Mouse (Mus musculus) midbrain, embryonic 10.5 days (tissue): ENCODE data around the gene Prr15l. TPM values are rescaled to one million over a fixed set of nuclear protein-coding genes. Genes with fewer than 3 reads are reported as not detected.

Experiments used
- DNase-seq: peaks from one replicate; pipeline ENCODE4 v3.0.0-alpha.2; 2017; ENCODE audit warnings: low spot score
- H3K27ac ChIP-seq: fragments of 300-500 bp; sonication (generic); replicated peaks from 2 replicates; pipeline ENCODE4 v1.5.1; 2016; ENCODE audit warnings: mild to moderate bottlenecking
- H3K27me3 ChIP-seq: fragments of 300-500 bp; sonication (generic); 2 replicates; pipeline ENCODE4 v1.6.1; 2016; ENCODE audit warnings: low read depth, mild to moderate bottlenecking; ENCODE audit not compliant: poor library complexity, severe bottlenecking
- H3K36me3 ChIP-seq: fragments of 300-500 bp; sonication (generic); 2 replicates; pipeline ENCODE4 v1.6.1; 2016; ENCODE audit warnings: mild to moderate bottlenecking, moderate library complexity
- H3K4me1 ChIP-seq: fragments of 300-500 bp; sonication (generic); 2 replicates; pipeline ENCODE4 v1.6.1; 2016
- H3K4me3 ChIP-seq: fragments of 300-500 bp; sonication (generic); 2 replicates; pipeline ENCODE4 v1.5.1; 2016; ENCODE audit warnings: mild to moderate bottlenecking, moderate library complexity
- H3K9me3 ChIP-seq: fragments of 300-500 bp; sonication (generic); replicated peaks from 2 replicates; pipeline ENCODE4 v1.6.1; 2016; ENCODE audit warnings: mild to moderate bottlenecking
- WGBS: fragments of 180-500 bp; shearing (Covaris S2); methylation state at CpG from one replicate; pipeline ENCODE4 v1.1.7; 2016; 5-methylcytosine and 5-hydroxymethylcytosine counted together
- polyA plus RNA-seq: library from polyadenylated mRNA; unstranded; fragments of >200 nt; fragmentation: Nextera tagmentation; extraction: Ambion mirVana; gene quantifications from 2 replicates; pipeline ENCODE4 v1.2.1, GENCODE M21; 2016

The Prr15l gene
- polyA plus RNA-seq, 1 experiment from 2014 or later, result 0.04 TPM

- peaks cover 34% of the 10 kb centered on the region for H3K27me3 ChIP-seq
- H3K27ac ChIP-seq, result no peak overlapping the region
- WGBS, result 82% methylated on average over 5 of the region's 5 CpGs
Measured at GRCm38 (mm10) chr11:96926587-96926986, 1.3 kb upstream of the Prr15l start.

GRCm38 (mm10) chr11:96928691-96929090 lies 787 bp downstream of the Prr15l start:
- 12% methylated on average over 5 of the region's 5 CpGs for WGBS
- peaks cover 20% of the 10 kb centered on the region for H3K4me1 ChIP-seq
- peaks cover 34% of the 10 kb centered on the region for H3K27me3 ChIP-seq
- no peak overlapping the region for H3K4me3 ChIP-seq
- no peaks in the 10 kb centered on the region for H3K9me3 ChIP-seq
- no peaks in the 10 kb centered on the region for H3K36me3 ChIP-seq
- no peak for DNase-seq
- H3K27ac ChIP-seq, result no peak overlapping the region; the same call in 1 of the 2 replicates

More at GRCm38 (mm10) chr11:96926587-96926986, 1.3 kb upstream of the Prr15l start:
- no peak for DNase-seq
- Histone ChIP-seq H3K4me1 (peaks cover 16% of the 10 kb centered on the region), H3K9me3 (no peaks in the 10 kb centered on the region), H3K4me3 (no peak overlapping the region), H3K36me3 (no peaks in the 10 kb centered on the region)

GRCm38 (mm10) chr11:96929096-96929765 lies 1.3 kb downstream of the Prr15l start:
- H3K4me1 ChIP-seq, result peaks cover 21% of the 10 kb centered on the region
- H3K36me3 ChIP-seq, result no peaks in the 10 kb centered on the region
- DNase-seq, result no peak
- H3K27me3 ChIP-seq, result peaks cover 34% of the 10 kb centered on the region
- no peak overlapping the region for H3K4me3 ChIP-seq
- H3K9me3 ChIP-seq, result no peaks in the 10 kb centered on the region
- 15% methylated on average over 13 of the region's 13 CpGs for WGBS
- no peak overlapping the region; the same call in 1 of the 2 replicates for H3K27ac ChIP-seq

DNA sequence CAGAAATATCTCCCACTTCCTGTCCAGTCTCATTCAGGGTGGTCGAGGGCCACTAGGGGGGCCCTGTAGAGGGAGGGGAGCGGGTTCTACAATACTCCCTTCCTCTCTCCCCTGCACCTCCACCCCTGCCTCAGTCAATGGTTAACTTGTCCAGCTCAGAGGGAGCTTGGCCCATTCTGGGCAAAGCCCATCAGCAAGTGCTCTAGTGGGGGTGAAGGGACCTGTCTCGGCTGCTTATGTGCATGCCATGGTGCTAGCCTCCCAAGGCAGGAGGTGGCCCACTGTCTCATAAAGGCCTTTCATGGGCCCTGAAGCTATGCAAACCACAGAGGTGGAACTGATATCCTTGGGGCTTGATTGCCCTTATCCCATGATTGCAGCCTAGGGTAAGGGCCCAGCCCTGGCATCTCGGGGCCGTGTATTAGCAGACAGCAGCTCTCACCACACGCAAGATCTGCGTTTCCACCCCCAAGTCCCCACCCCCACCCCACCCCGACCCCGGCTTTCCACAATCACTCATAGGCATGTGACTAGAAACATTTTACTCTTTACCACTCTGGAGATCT lies 1.9 kb downstream of the Prr15l start:
- DNase-seq, result no peak

GRCm38 (mm10) chr11:96931327-96932062 lies 3.6 kb downstream of the Prr15l start:
- Histone ChIP-seq H3K27ac (no peak overlapping the region), H3K4me1 (peaks cover 34% of the 10 kb centered on the region), H3K9me3 (no peaks in the 10 kb centered on the region), H3K36me3 (no peaks in the 10 kb centered on the region), H3K27me3 (peaks cover 34% of the 10 kb centered on the region), H3K4me3 (no peak overlapping the region)
- 73% methylated on average over 8 of the region's 8 CpGs for WGBS
- no peak for DNase-seq

More for the DNA sequence above, 1.9 kb downstream of the Prr15l start:
- Histone ChIP-seq H3K36me3 (no peaks in the 10 kb centered on the region), H3K9me3 (no peaks in the 10 kb centered on the region), H3K27me3 (peaks cover 34% of the 10 kb centered on the region), H3K4me1 (peaks cover 27% of the 10 kb centered on the region), H3K4me3 (no peak overlapping the region), H3K27ac (no peak overlapping the region; the same call in 1 of the 2 replicates)
- 80% methylated on average over 9 of the region's 9 CpGs for WGBS

DNA sequence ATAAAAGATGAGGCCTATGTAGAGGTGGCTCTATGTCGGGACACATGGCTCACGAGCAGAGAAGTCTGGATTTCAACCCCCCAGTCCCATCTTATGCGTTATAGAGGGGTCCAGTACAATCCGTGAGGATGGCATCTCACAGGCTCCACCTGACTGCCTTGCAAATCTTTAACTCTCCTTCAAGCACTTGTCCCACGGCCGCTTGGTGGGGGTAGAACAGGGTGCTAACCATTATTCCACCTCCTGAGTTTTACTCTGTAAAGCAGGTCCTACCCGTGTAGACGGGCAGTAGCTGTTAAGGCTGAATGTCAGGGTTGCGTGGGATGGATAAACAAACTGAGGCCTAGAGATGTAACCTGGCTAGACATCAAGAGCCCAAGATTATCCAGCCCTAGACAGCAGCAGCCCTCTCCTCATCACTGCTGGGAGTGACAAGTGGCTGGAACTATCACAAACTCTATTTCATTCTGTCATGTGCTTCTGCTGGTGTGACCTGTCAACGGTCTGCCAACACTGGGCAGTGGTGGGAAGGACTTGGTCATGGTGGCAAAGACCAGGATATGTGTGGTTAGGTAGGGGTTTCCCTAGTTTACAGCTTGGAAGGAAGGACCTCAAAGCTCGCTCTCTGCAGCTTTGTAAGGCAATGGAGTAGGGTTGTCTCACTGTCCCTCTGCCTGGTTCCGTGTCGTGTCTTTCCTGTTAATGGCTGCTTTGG lies 5.8 kb downstream of the Prr15l start:
- Histone ChIP-seq H3K27ac (no peak overlapping the region), H3K4me3 (no peak overlapping the region), H3K27me3 (peaks cover 19% of the 10 kb centered on the region), H3K36me3 (no peaks in the 10 kb centered on the region), H3K9me3 (no peaks in the 10 kb centered on the region), H3K4me1 (peaks cover 34% of the 10 kb centered on the region)
- no peak for DNase-seq
- WGBS, result 90% methylated on average over 13 of the region's 13 CpGs

DNA sequence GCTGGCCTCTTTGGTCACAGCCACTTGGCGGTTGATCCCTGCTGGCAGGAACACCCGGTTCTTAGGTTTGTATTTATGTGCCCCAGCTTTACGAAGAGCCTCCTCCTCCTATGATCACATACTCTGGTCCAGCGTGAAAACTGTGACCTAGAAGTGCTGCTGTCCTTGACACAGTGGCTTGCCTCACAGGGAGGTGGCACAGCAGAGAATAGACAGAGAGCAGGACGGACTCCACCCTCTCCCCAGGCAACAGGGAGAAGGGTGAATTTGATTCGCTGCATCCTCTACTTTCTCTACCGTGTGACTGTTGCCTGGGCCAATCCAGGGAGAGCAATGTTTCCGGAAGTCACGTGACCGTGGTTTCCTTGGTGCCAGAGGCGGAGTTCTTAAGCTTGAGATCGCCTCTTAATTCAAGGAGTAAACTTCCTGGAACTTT lies 7.0 kb downstream of the Prr15l start:
- Histone ChIP-seq H3K27ac (peak overlapping the region; percentile 82), H3K27me3 (peaks cover 6% of the 10 kb centered on the region), H3K36me3 (no peaks in the 10 kb centered on the region), H3K4me1 (peaks cover 22% of the 10 kb centered on the region), H3K4me3 (peak overlapping the region; percentile 38), H3K9me3 (no peaks in the 10 kb centered on the region)
- DNase-seq, result peak; percentile 70
- WGBS, result 21% methylated on average over 12 of the region's 12 CpGs

GRCm38 (mm10) chr11:96935872-96936650 lies 8.2 kb downstream of the Prr15l start:
- peak overlapping the region; percentile 82; the same call in 1 of the 2 replicates for H3K27ac ChIP-seq
- WGBS, result 84% methylated on average over 9 of the region's 9 CpGs
- H3K4me1 ChIP-seq, result peaks cover 21% of the 10 kb centered on the region
- H3K36me3 ChIP-seq, result no peaks in the 10 kb centered on the region
- no peak for DNase-seq
- no peak overlapping the region for H3K4me3 ChIP-seq
- no peaks in the 10 kb centered on the region for H3K27me3 ChIP-seq
- no peaks in the 10 kb centered on the region for H3K9me3 ChIP-seq

DNA sequence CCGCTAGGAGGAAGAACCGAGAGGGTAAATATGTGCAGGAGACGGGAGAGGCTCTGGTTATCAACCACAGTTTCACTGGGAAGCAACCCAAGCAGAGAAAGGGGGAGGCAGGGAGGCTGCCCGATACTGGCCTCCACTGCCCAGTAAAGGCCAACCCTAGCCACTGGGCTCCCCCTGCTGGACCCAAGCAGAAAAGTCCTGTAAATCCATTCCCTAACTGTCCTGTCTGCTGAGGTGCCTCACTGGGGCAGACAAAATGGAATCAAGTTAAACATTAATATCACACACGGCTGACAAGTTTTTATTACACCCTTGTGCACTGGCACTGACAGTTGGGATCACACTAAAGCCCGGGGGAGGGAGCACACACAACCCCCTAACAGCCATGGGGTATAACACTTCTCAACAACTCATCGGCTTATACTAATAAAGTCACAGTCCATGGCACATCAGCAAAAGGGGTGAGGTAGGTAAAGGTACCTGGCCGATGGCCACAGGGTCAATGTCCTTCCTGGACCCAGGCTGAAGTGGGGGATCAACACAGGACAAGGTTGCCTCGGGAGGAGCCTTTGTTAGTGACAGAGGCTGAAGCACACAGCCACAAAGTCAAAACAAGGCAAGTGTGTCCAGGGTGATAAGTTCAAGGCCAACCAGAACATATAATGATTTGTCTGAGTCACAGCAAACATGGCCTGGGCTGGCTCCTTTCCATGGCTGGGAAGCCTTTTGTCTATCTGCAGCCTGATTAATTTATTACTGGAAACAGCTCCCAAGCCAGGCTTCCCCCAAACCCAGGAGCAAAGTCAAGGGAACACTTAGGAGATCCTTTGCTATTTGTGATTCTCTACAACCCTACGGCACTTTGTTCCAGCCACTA lies 9.9 kb downstream of the Prr15l start:
- peaks cover 17% of the 10 kb centered on the region for H3K4me1 ChIP-seq
- peak overlapping the region; percentile 24 for H3K27ac ChIP-seq
- no peaks in the 10 kb centered on the region for H3K9me3 ChIP-seq
- DNase-seq, result peak; percentile 56
- H3K36me3 ChIP-seq, result no peaks in the 10 kb centered on the region
- 54% methylated on average over 10 of the region's 10 CpGs for WGBS
- peaks cover 6% of the 10 kb centered on the region for H3K27me3 ChIP-seq
- H3K4me3 ChIP-seq, result no peak overlapping the region

GRCm38 (mm10) chr11:96938426-96938800 lies 10.5 kb downstream of the Prr15l start:
- Histone ChIP-seq H3K4me3 (no peak overlapping the region), H3K4me1 (peaks cover 19% of the 10 kb centered on the region), H3K9me3 (no peaks in the 10 kb centered on the region), H3K36me3 (no peaks in the 10 kb centered on the region), H3K27me3 (peaks cover 11% of the 10 kb centered on the region), H3K27ac (no peak overlapping the region)
- WGBS, result 88% methylated on average over 6 of the region's 6 CpGs
- DNase-seq, result no peak
